Mouse (Mus musculus) embryonic facial prominence, embryonic 12.5 days (tissue): ENCODE measurements around the gene 9330161L09Rik. TPM values are rescaled to one million over a fixed set of nuclear protein-coding genes. Genes with fewer than 3 reads are reported as not detected.

Experiments
- ATAC-seq: fragments of 200-750 bp; cut with Nextera tagmentation; 2 replicates; pipeline ENCODE4 v1.8.0; 2017; ENCODE audit not compliant: insufficient number of reproducible peaks, insufficient read depth, low FRiP score, low TSS enrichment
- H3K27ac ChIP-seq: fragments of 300-500 bp; sonication (generic); 2 replicates; pipeline ENCODE4 v1.5.1; 2016; ENCODE audit warnings: mild to moderate bottlenecking
- H3K27me3 ChIP-seq: fragments of 300-500 bp; sonication (generic); 2 replicates; pipeline ENCODE4 v1.6.1; 2016; ENCODE audit warnings: mild to moderate bottlenecking, moderate library complexity
- H3K36me3 ChIP-seq: fragments of 300-500 bp; sonication (generic); 2 replicates; pipeline ENCODE4 v1.6.1; 2016; ENCODE audit warnings: mild to moderate bottlenecking
- H3K4me1 ChIP-seq: fragments of 300-500 bp; sonication (generic); 2 replicates; pipeline ENCODE4 v1.6.1; 2016
- H3K4me2 ChIP-seq: fragments of 300-500 bp; sonication (generic); replicated peaks from 2 replicates; pipeline ENCODE4 v1.6.1; 2016; ENCODE audit warnings: mild to moderate bottlenecking, moderate library complexity
- H3K4me3 ChIP-seq: fragments of 300-500 bp; sonication (generic); 2 replicates; pipeline ENCODE4 v1.5.1; 2016; ENCODE audit warnings: mild to moderate bottlenecking
- H3K9ac ChIP-seq: fragments of 300-500 bp; sonication (generic); 2 replicates; pipeline ENCODE4 v1.6.1; 2016; ENCODE audit warnings: mild to moderate bottlenecking, moderate library complexity
- H3K9me3 ChIP-seq: fragments of 300-500 bp; sonication (generic); 2 replicates; pipeline ENCODE4 v1.6.1; 2016; ENCODE audit warnings: mild to moderate bottlenecking, moderate library complexity
- WGBS: fragments of 180-500 bp; shearing (Covaris S2); methylation state at CpG from one replicate; pipeline ENCODE4 v1.1.7; 2016; 5-methylcytosine and 5-hydroxymethylcytosine counted together
- polyA plus RNA-seq: library from polyadenylated mRNA; unstranded; fragments of >200 nt; fragmentation: Nextera tagmentation; extraction: Ambion mirVana; gene quantifications from 2 replicates; pipeline ENCODE4 v1.2.1, GENCODE M21; 2016

Gene 9330161L09Rik
- polyA plus RNA-seq, 1 experiment from 2014 or later, result 0.49 TPM

DNA sequence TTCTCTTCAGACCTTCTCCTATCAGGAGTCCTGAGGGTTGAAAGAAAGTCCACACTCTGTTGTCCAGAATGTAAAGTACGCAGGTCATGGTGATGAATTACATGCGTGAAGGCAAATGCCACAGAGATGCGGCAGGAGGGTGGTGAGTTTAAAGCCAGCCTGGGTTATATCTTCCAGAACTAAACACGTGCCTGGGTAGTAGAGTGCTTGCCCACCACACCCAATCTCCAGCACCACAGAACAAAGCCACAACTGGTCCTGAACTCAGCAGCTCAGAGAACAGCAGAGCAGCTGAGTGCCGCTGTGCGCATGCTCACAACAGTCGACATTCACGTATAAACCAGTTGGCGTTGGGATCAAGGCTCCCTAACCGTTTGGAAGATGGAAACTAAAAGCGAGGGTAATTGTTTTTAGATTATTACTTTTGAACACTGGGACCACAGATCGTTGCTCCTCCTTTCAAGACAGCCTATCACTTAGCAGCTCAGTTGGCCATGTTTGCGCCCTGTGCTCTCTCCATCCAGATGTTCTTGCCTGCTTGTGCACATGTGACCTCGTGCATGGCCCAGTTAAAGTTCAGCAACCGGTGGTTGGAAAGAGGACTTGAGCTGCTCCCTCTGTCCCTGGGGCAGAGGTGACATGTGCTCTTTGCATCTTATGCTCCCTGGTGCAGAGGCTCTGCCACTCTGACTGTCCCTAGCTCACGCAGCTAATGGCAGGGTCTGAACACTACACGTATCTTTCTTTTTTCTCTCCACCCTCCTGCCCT lies 45.9 kb downstream of the 9330161L09Rik start:
- Histone ChIP-seq H3K36me3 (no peaks in the 10 kb centered on the region), H3K4me1 (0 out of 2 replicates have a peak, but pooled peaks cover 5% of the 10 kb centered on the region), H3K4me2 (no peak overlapping the region), H3K27me3 (no peaks in the 10 kb centered on the region), H3K4me3 (no peak overlapping the region), H3K27ac (no peak overlapping the region), H3K9me3 (no peaks in the 10 kb centered on the region), H3K9ac (no peak overlapping the region)
- 86% methylated on average over 17 of the region's 17 CpGs for WGBS
- no peak for ATAC-seq

DNA sequence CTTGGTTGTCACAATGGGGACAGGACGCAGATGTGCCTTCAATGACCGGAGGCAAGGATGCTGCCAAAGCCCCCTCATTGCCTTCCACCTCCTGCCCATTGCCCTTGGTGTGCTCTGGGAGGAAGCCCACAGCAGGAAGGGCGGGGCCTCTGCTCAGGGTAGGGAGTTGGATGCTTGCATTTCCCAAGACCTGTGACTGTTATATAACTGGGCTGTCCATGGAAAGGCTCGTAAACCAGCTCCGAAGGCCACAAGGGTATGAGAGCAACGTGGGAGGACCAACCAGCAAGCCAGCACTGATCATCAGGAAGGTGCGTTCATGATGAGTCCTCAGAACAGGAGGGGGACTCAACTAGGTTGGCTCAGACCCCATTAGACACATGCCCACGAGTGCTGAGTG lies 46.8 kb downstream of the 9330161L09Rik start:
- 81% methylated on average over 8 of the region's 8 CpGs for WGBS
- Histone ChIP-seq H3K27me3 (no peaks in the 10 kb centered on the region), H3K4me2 (no peak overlapping the region), H3K4me3 (no peak overlapping the region), H3K9me3 (no peaks in the 10 kb centered on the region), H3K9ac (no peak overlapping the region), H3K4me1 (0 out of 2 replicates have a peak, but pooled peaks cover 5% of the 10 kb centered on the region), H3K36me3 (no peaks in the 10 kb centered on the region), H3K27ac (no peak overlapping the region)
- ATAC-seq, result no peak

DNA sequence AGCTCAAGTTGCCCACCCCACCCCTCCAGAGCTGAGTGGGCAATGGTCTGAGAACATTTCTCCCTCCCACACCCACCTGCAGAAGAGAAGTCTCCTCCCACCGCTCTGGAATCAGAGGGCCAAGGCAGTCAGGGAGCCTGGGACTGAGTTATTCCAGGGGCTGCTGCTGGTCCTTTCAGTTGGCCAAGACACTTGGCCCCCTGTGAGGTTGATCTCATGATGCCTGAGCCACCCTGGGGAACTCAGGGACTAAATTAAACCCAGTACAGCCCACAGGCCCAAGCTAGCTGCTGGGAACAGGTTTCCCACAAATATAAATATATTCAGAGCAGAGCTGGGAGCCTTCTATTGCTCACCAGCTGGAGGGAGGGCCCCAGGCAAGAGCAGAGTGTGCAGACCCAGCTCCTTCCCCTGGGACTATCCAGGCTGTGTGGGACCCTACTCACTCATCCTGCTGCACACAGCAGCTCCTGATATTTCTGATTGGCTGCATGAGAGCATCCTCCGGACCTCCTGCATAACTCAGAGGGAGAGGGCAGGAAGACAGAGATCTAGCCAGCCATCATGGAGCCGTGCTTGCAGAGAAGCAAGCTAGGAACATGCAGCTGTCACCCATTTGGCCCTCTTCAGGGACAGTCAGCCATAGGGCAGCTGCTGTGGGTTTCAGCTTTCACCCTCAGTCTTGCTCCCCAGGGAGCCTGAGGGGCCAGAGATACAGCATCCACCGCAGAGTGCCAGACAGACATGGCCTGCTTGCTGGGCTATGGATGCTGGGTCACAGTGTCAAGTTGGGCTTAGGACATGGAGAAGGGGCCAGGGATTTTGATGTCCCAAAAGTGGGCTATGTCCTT lies 48.4 kb downstream of the 9330161L09Rik start:
- no peak overlapping the region for H3K4me3 ChIP-seq
- no peak overlapping the region for H3K9ac ChIP-seq
- WGBS, result 43% methylated on average over 4 of the region's 4 CpGs
- H3K36me3 ChIP-seq, result no peaks in the 10 kb centered on the region
- H3K4me2 ChIP-seq, result no peak overlapping the region
- H3K4me1 ChIP-seq, result 0 out of 2 replicates have a peak, but pooled peaks cover 5% of the 10 kb centered on the region
- H3K27ac ChIP-seq, result no peak overlapping the region
- no peaks in the 10 kb centered on the region for H3K27me3 ChIP-seq
- no peaks in the 10 kb centered on the region for H3K9me3 ChIP-seq
- 0 out of 2 replicates have a peak, but pooled peaks have one; percentile 22 for ATAC-seq

DNA sequence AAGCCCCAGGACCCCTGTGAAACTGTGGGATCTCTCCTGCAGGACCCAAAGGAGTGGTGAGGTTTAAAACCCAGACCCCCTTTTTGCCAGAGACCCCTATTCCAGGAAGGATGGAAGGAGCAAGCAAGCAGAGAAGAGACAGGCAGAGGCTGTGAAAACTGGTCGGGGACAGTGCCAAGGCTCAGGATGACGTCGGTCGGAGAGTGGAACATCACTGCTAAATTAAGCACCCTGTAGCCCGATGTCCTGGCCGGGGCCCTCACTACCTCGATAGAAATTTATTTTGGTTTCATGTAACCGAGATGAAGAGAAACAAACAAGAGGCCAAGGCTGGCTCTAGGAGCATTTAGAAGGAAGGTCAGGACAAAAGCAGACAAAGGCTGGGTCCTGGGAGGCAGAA lies 49.4 kb downstream of the 9330161L09Rik start:
- Histone ChIP-seq H3K36me3 (no peaks in the 10 kb centered on the region), H3K4me3 (no peak overlapping the region), H3K27ac (no peak overlapping the region), H3K4me1 (0 out of 2 replicates have a peak, but pooled peaks cover 5% of the 10 kb centered on the region), H3K9ac (no peak overlapping the region), H3K4me2 (no peak overlapping the region), H3K27me3 (no peaks in the 10 kb centered on the region), H3K9me3 (no peaks in the 10 kb centered on the region)
- no peak for ATAC-seq
- WGBS, result 72% methylated on average over 8 of the region's 8 CpGs

Other genes starting within 250 kb of the 9330161L09Rik start
- gene Prima1, start 165.7 kb downstream of the 9330161L09Rik start, polyA plus RNA-seq, result 0.61 and 0.79 TPM in 2 replicates
- gene Fam181a, start 96.8 kb downstream of the 9330161L09Rik start, polyA plus RNA-seq, result 0.69 and 1.3 TPM in 2 replicates
- gene Asb2, start 51.8 kb downstream of the 9330161L09Rik start, polyA plus RNA-seq, result 2.1 and 2.4 TPM in 2 replicates
- gene Otub2, start 19.1 kb downstream of the 9330161L09Rik start, polyA plus RNA-seq, result 12.7 and 14.1 TPM in 2 replicates
- gene Ddx24, start 18.0 kb upstream of the 9330161L09Rik start, polyA plus RNA-seq, result 109 and 121 TPM in 2 replicates
- 9.9 and 12.1 TPM in 2 replicates for gene Ifi27, start 26.4 kb upstream of the 9330161L09Rik start, polyA plus RNA-seq
- gene Ifi27l2a, start 35.9 kb upstream of the 9330161L09Rik start, polyA plus RNA-seq, result 1.7 and 2.0 TPM in 2 replicates
- not detected in 2 replicates for gene Ifi27l2b, start 49.4 kb upstream of the 9330161L09Rik start, polyA plus RNA-seq
- 2.3 and 2.4 TPM in 2 replicates for gene Ppp4r4, start 124.5 kb upstream of the 9330161L09Rik start, polyA plus RNA-seq
- gene Serpina10, start 223.6 kb upstream of the 9330161L09Rik start, polyA plus RNA-seq, result not detected in 2 replicates
- gene Serpina6, start 249.4 kb upstream of the 9330161L09Rik start, polyA plus RNA-seq, result 0.46 and 0.55 TPM in 2 replicates